Mouse (Mus musculus) MEL (cell line): ENCODE measurements around the gene Polr1a. TPM values are rescaled to one million over a fixed set of nuclear protein-coding genes. Genes with fewer than 3 reads are reported as not detected.

Experiments
- DNase-seq: peaks from one replicate; pipeline ENCODE4 v3.0.0; 2011; ENCODE audit warnings: low read depth, low spot score
- H3K27ac ChIP-seq: 2 replicates; pipeline ENCODE4 v1.5.1; 2012; ENCODE audit warnings: low read depth, mild to moderate bottlenecking, control low read depth, low read length, moderate library complexity; ENCODE audit not compliant: control insufficient read depth
- H3K27me3 ChIP-seq, 2 experiments: fragments of 150-350 bp in 1 of 2; sonication (generic) in 1 of 2; 2 replicates each; pipeline ENCODE4 v1.6.1; 2012; ENCODE audit warnings: low read length in 2 of 2, mild to moderate bottlenecking in 2 of 2, improper control_type of control experiment in 1 of 2, moderate library complexity in 1 of 2; ENCODE audit not compliant: insufficient read depth in 2 of 2, control insufficient read depth in 1 of 2
- H3K36me3 ChIP-seq, 2 experiments: 2 replicates each; pipeline ENCODE4 v1.6.1; 2012 to 2014; ENCODE audit warnings: low read length in 2 of 2, improper control_type of control experiment in 1 of 2, inconsistent platforms in 1 of 2, mild to moderate bottlenecking in 1 of 2; ENCODE audit not compliant: insufficient read depth in 2 of 2, control insufficient read depth in 1 of 2
- H3K4me1 ChIP-seq, 2 experiments: fragments of 150-350 bp in 1 of 2; sonication (generic) in 1 of 2; 2 replicates each; pipeline ENCODE4 v1.6.1; 2012; ENCODE audit warnings: low read length in 2 of 2, improper control_type of control experiment in 1 of 2, mild to moderate bottlenecking in 1 of 2; ENCODE audit not compliant: insufficient read depth in 2 of 2, control insufficient read depth in 1 of 2
- H3K4me3 ChIP-seq, 2 experiments: fragments of 150-350 bp in 1 of 2; sonication (generic) in 1 of 2; 2 replicates each; pipeline ENCODE4 v1.5.1; 2012; ENCODE audit warnings: low read depth in 2 of 2, low read length in 2 of 2, mild to moderate bottlenecking in 2 of 2, moderate library complexity in 2 of 2, control low read depth in 1 of 2, improper control_type of control experiment in 1 of 2; ENCODE audit not compliant: control insufficient read depth in 1 of 2, insufficient read depth in 1 of 2
- H3K79me2 ChIP-seq: 2 replicates; pipeline ENCODE4 v1.6.1; 2012; ENCODE audit warnings: mild to moderate bottlenecking, low read length, moderate library complexity; ENCODE audit not compliant: control insufficient read depth, poor library complexity, insufficient read depth
- H3K9ac ChIP-seq: 2 replicates; pipeline ENCODE4 v1.6.1; 2012; ENCODE audit warnings: low read depth, mild to moderate bottlenecking, control low read depth, low read length, moderate library complexity; ENCODE audit not compliant: control insufficient read depth, poor library complexity, severe bottlenecking
- H3K9me3 ChIP-seq: fragments of 150-350 bp; sonication (generic); replicated peaks from 2 replicates; pipeline ENCODE4 v1.6.1; 2012; ENCODE audit warnings: mild to moderate bottlenecking, low read length, improper control_type of control experiment, moderate library complexity; ENCODE audit not compliant: insufficient read depth
- BHLHE40 ChIP-seq: IDR thresholded peaks from 2 replicates; pipeline ENCODE4 v1.6.1; 2012; ENCODE audit warnings: low read depth, mild to moderate bottlenecking, inconsistent platforms, low read length, improper control_type of control experiment, borderline replicate concordance
- CTCF ChIP-seq, 3 experiments: IDR thresholded peaks in 2 of 3; conservative IDR thresholded peaks in 1 of 3; 2 replicates each; pipeline ENCODE4 v1.5.1; 2011 to 2012; ENCODE audit warnings: low read length in 3 of 3, low read depth in 2 of 3, mild to moderate bottlenecking in 2 of 3, improper control_type of control experiment in 1 of 3, inconsistent platforms in 1 of 3, mixed read lengths in 1 of 3, moderate library complexity in 1 of 3; ENCODE audit not compliant: control insufficient read depth in 1 of 3, insufficient read depth in 1 of 3, poor library complexity in 1 of 3, severe bottlenecking in 1 of 3
- E2F4 ChIP-seq: IDR thresholded peaks from 2 replicates; pipeline ENCODE4 v1.6.1; 2011; ENCODE audit warnings: low read depth, low read length, improper control_type of control experiment, borderline replicate concordance
- ELF1 ChIP-seq: IDR thresholded peaks from 2 replicates; pipeline ENCODE4 v1.6.1; 2014; ENCODE audit warnings: low read depth, mild to moderate bottlenecking, inconsistent platforms, low read length, improper control_type of control experiment, moderate library complexity
- EP300 ChIP-seq, 2 experiments: IDR thresholded peaks; 2 replicates each; pipeline ENCODE4 v1.6.1; 2011; ENCODE audit warnings: improper control_type of control experiment in 2 of 2, low read length in 2 of 2, low read depth in 1 of 2, mild to moderate bottlenecking in 1 of 2
- ETS1 ChIP-seq: IDR thresholded peaks from 2 replicates; pipeline ENCODE4 v1.6.1; 2012; ENCODE audit warnings: low read depth, mild to moderate bottlenecking, inconsistent platforms, low read length, improper control_type of control experiment, moderate library complexity
- GABPA ChIP-seq: IDR thresholded peaks from 2 replicates; pipeline ENCODE4 v1.6.1; 2012; ENCODE audit warnings: low read depth, mild to moderate bottlenecking, inconsistent platforms, low read length, improper control_type of control experiment, moderate library complexity
- HCFC1 ChIP-seq: IDR thresholded peaks from 2 replicates; pipeline ENCODE4 v1.6.1; 2012; ENCODE audit warnings: low read depth, mild to moderate bottlenecking, inconsistent platforms, low read length, improper control_type of control experiment, moderate library complexity
- MAFK ChIP-seq: IDR thresholded peaks from 2 replicates; pipeline ENCODE4 v1.6.1; 2011; ENCODE audit warnings: low read depth, mild to moderate bottlenecking, low read length, improper control_type of control experiment, borderline replicate concordance
- MEF2A ChIP-seq: IDR thresholded peaks from 2 replicates; pipeline ENCODE4 v1.6.1; 2014; ENCODE audit warnings: low read depth, mild to moderate bottlenecking, inconsistent platforms, low read length, improper control_type of control experiment; ENCODE audit not compliant: poor library complexity, insufficient replicate concordance, severe bottlenecking; ENCODE audit errors: extremely low read depth
- NRF1 ChIP-seq: IDR thresholded peaks from 2 replicates; pipeline ENCODE4 v1.6.1; 2014; ENCODE audit warnings: low read depth, mild to moderate bottlenecking, inconsistent platforms, low read length, improper control_type of control experiment, moderate library complexity; ENCODE audit not compliant: poor library complexity, insufficient read depth, severe bottlenecking
- POLR2AphosphoS5 ChIP-seq: IDR thresholded peaks from 2 replicates; pipeline ENCODE4 v1.6.1; 2012; ENCODE audit warnings: low read depth, borderline replicate concordance, mild to moderate bottlenecking, inconsistent platforms, low read length, moderate library complexity, mixed read lengths
- RCOR1 ChIP-seq: IDR thresholded peaks from 2 replicates; pipeline ENCODE4 v1.6.1; 2012; ENCODE audit warnings: low read depth, mild to moderate bottlenecking, inconsistent platforms, low read length, improper control_type of control experiment
- SIN3A ChIP-seq: IDR thresholded peaks from 2 replicates; pipeline ENCODE4 v1.6.1; 2012; ENCODE audit warnings: low read length, improper control_type of control experiment, inconsistent platforms
- SMC3 ChIP-seq: IDR thresholded peaks from 2 replicates; pipeline ENCODE4 v1.6.1; 2011; ENCODE audit warnings: low read depth, low read length, improper control_type of control experiment
- UBTF ChIP-seq: IDR thresholded peaks from 2 replicates; pipeline ENCODE4 v1.6.1; 2012; ENCODE audit warnings: low read depth, mild to moderate bottlenecking, inconsistent platforms, low read length, improper control_type of control experiment, moderate library complexity, borderline replicate concordance; ENCODE audit not compliant: insufficient read depth
- USF1 ChIP-seq: IDR thresholded peaks from 2 replicates; pipeline ENCODE4 v1.6.1; 2014; ENCODE audit warnings: low read depth, mild to moderate bottlenecking, inconsistent platforms, low read length, improper control_type of control experiment, moderate library complexity
- USF2 ChIP-seq, 2 experiments: IDR thresholded peaks; 2 replicates each; pipeline ENCODE4 v1.6.1; 2011 to 2012; ENCODE audit warnings: improper control_type of control experiment in 2 of 2, low read length in 2 of 2, borderline replicate concordance in 1 of 2, inconsistent platforms in 1 of 2, low read depth in 1 of 2, mild to moderate bottlenecking in 1 of 2; ENCODE audit not compliant: insufficient read depth in 1 of 2
- ZC3H11A ChIP-seq: IDR thresholded peaks from 2 replicates; pipeline ENCODE4 v1.6.1; 2012; ENCODE audit warnings: low read depth, mild to moderate bottlenecking, inconsistent platforms, low read length, improper control_type of control experiment
- ZMIZ1 ChIP-seq: IDR thresholded peaks from 2 replicates; pipeline ENCODE4 v1.6.1; 2012; ENCODE audit warnings: low read depth, mild to moderate bottlenecking, inconsistent platforms, low read length, improper control_type of control experiment, moderate library complexity
- ZNF384 ChIP-seq: IDR thresholded peaks from 2 replicates; pipeline ENCODE4 v1.6.1; 2012; ENCODE audit warnings: low read depth, mild to moderate bottlenecking, inconsistent platforms, low read length, improper control_type of control experiment
- polyA plus RNA-seq, 2 experiments: library from polyadenylated mRNA; stranded (reverse) in 1 of 2; unstranded in 1 of 2; fragments of >175 nt in 1 of 2; fragments of >200 nt in 1 of 2; gene quantifications; 2 replicates each; pipeline versions ENCODE4 v1.2.1 to v1.2.4; 2012; ENCODE audit warnings: low replicate concordance in 2 of 2, low read depth in 1 of 2; ENCODE audit not compliant: insufficient read length in 2 of 2, insufficient read depth in 1 of 2, missing spikeins in 1 of 2
- total RNA-seq: library from RNA; depleted of rRNA; stranded (reverse); fragments of 300-350 nt; gene quantifications from 2 replicates; pipeline ENCODE4 v1.2.3, GENCODE M21; 2012

Gene Polr1a
- total and polyA plus RNA-seq, 3 experiments: 68.4 to 211 (median 105) TPM

DNA sequence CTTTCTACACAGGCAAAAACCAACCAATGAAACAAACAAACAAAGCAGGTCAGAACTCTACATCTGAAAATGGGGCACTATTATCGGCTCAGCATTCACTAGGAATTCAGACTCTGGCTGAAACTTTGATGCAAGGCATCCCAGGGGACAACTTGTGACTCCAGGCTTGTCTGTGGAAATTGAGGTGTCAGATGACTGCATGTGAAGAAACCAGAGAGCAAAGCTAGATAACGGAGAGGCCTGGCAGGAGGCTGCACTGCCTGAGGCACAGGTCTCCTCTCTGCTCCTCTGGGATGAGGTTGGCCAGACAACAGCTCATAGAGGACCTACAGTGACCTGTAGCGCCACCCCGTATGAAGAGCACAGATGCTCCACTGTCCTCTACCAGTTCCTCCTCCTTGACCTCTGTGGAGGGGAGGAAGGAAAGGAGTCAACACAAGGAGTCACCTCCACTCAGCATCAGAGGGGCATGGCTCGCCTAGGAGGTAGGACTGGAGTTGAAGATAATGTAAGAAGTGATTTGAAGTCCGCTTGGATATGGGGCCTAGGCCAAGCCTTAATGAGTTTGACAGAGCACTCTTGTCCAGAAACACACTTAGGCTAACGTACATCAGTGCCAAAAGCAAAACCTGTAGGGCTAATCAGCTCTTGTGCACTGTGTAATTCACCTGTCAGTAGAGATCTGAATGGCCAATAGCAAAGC is 78.8 kb downstream of the Polr1a start:
- DNase-seq: no peak
- Histone ChIP-seq H3K9me3 (no peaks in the 10 kb centered on the region), H3K79me2 (no peaks in the 10 kb centered on the region), H3K27ac (no peak overlapping the region), H3K4me3 (no peak overlapping the region), H3K9ac (no peak overlapping the region), H3K4me1 (no peaks in the 10 kb centered on the region), H3K27me3 (no peaks in the 10 kb centered on the region; a peak in 1 of 4 replicates), H3K36me3 (no peaks in the 10 kb centered on the region)
- no peak for TF ChIP-seq USF2 (IDR thresholded peaks at IDR 0.05; ENCODE audit: borderline replicate concordance in 1 of 2, insufficient read depth in 1 of 2, low read depth in 1 of 2, low read length in 2 of 2)
- no peak for TF ChIP-seq SMC3
- no peak for TF ChIP-seq UBTF
- TF ChIP-seq MEF2A: no peak
- TF ChIP-seq USF1: no peak
- TF ChIP-seq ZC3H11A: no peak
- no peak for TF ChIP-seq ZMIZ1
- TF ChIP-seq CTCF (IDR thresholded peaks at IDR 0.05 in 2 of 3, conservative IDR thresholded peaks at IDR 0.05 in 1 of 3; ENCODE audit: control insufficient read depth in 1 of 3, insufficient read depth in 1 of 3, low read depth in 2 of 3, low read length in 3 of 3, poor library complexity in 1 of 3, severe bottlenecking in 1 of 3): no peak
- no peak for TF ChIP-seq SIN3A
- TF ChIP-seq POLR2AphosphoS5: no peak
- no peak for TF ChIP-seq RCOR1
- TF ChIP-seq ELF1: no peak
- TF ChIP-seq MAFK: no peak

DNA sequence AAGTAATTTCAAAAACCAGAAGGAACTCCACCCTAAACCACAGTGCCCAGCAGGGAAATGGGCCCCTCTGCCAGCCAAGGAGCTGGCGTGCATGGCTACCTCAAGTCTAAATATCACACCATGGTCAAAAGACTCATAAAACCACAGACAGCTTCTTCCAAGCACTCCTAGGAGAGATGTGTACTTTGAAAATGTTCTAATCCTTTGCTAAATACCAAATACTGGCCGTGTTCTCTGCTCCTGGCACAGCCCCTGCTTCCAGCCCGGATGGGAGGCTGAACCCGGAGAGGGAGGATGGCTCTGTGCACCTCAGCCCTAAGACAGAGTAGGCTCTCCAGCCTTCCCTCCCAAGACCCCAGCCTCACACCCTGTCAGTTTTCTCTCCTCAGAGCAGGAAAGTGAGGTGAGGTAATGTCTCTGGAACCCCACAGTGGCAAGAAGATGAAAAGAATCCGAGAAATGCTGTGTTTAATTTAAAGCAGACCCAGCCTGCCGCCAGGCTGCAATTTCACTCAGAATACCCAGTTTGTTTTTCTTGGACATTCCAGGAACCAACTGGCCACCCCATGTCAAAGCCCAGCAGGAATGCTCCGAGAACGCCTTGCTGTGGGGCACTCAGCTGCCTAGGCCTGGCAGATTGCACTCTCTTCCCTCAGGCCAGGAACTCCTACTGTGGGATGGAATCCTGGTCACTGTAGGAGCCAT is 80.9 kb downstream of the Polr1a start:
- Histone ChIP-seq H3K27me3 (no peaks in the 10 kb centered on the region; a peak in 1 of 4 replicates), H3K27ac (no peak overlapping the region), H3K9ac (no peak overlapping the region), H3K36me3 (no peaks in the 10 kb centered on the region), H3K4me1 (no peaks in the 10 kb centered on the region), H3K9me3 (no peaks in the 10 kb centered on the region), H3K4me3 (no peak overlapping the region), H3K79me2 (no peaks in the 10 kb centered on the region)
- TF ChIP-seq EP300 (IDR thresholded peaks at IDR 0.05; ENCODE audit: low read depth in 1 of 2, low read length in 2 of 2): no peak
- no peak for TF ChIP-seq HCFC1
- TF ChIP-seq E2F4: no peak
- no peak for TF ChIP-seq ETS1
- TF ChIP-seq ZNF384: no peak
- TF ChIP-seq NRF1: no peak
- TF ChIP-seq BHLHE40: no peak
- no peak for TF ChIP-seq GABPA
- TF ChIP-seq USF1: no peak
- DNase-seq: no peak
